12 mouse cellular contexts compared by ENCODE assay signal in genomic region chr1:60599013-60599701, GRCm38 (mm10). TPM values are rescaled to one million over a fixed set of nuclear protein-coding genes. Genes with fewer than 3 reads are reported as not detected.
A peak's percentile ranks its signal among the peaks of the same experiment; 100 is the strongest.
DNase-seq lines count a peak whose midpoint lies in the region; ATAC-seq and TF ChIP-seq lines count a peak whose summit lies in the region.
"Had no signal": no experiment of that assay in that cellular context is flagged by ENCODE, and none has a peak within 500 bp of the region (broad histone marks: within the 10 kb centered on the region; RNA-seq: fewer than 3 reads in every experiment).

No protein-coding gene starts in this region.

- ATAC-seq in granulocyte monocyte progenitor cell, adult 5-6 weeks (replicated peaks; ENCODE audit: poor library complexity, severe bottlenecking): peak; percentile 95
- no peak for ATAC-seq in forebrain, embryonic 11.5 days (replicated peaks; ENCODE audit: low FRiP score)
- ATAC-seq: CD4-positive, CD25-positive, alpha-beta regulatory T cell, adult 4 months had no signal

- no peaks in the 10 kb centered on the region for H3K4me1 ChIP-seq in forebrain, embryonic 11.5 days (replicated peaks; ENCODE audit: control insufficient read depth, insufficient read depth, low read length)
- H3K4me1 ChIP-seq: forebrain, embryonic 12.5 days; stomach, embryonic 15.5 days had no signal

- 91% methylated on average over 6 of the region's 6 CpGs for WGBS in forebrain, embryonic 11.5 days

- peak; percentile 38 for DNase-seq in gastrocnemius, adult 2 months
- DNase-seq in gastrocnemius, postnatal 10 days: no peak
- DNase-seq in adrenal gland, postnatal 10 days: peak; percentile 72
- DNase-seq in lung, postnatal 36 days: peak; percentile 84
- DNase-seq in neural tube, embryonic 10.5 days (ENCODE audit: extremely low spot score, low spot score): no peak
- no peak for DNase-seq in forebrain, embryonic 11.5 days (ENCODE audit: low spot score)
- no peak for DNase-seq in left cerebral cortex, adult 18-20 months (ENCODE audit: low spot score in 2 of 2)

- H3K4me2 ChIP-seq in forebrain, embryonic 11.5 days (ENCODE audit: low read depth, low read length, severe bottlenecking): no peak overlapping the region
- H3K4me2 ChIP-seq: forebrain, embryonic 12.5 days; stomach, embryonic 15.5 days had no signal

- no peak for TF ChIP-seq CTCF in gastrocnemius, adult 2 months (IDR thresholded peaks at IDR 0.05)

- H3K9ac ChIP-seq in forebrain, embryonic 11.5 days (ENCODE audit: low read length): no peak overlapping the region
- H3K9ac ChIP-seq: forebrain, embryonic 12.5 days; stomach, embryonic 15.5 days had no signal

- no peak overlapping the region for H3K4me3 ChIP-seq in gastrocnemius, adult 2 months
- no peak overlapping the region for H3K4me3 ChIP-seq in forebrain, embryonic 11.5 days (ENCODE audit: low read depth, low read length)
- H3K4me3 ChIP-seq: forebrain, embryonic 12.5 days; stomach, embryonic 15.5 days had no signal

- H3K9me3 ChIP-seq in forebrain, embryonic 11.5 days (ENCODE audit: control insufficient read depth, low read length): no peaks in the 10 kb centered on the region
- H3K9me3 ChIP-seq: forebrain, embryonic 12.5 days; stomach, embryonic 15.5 days had no signal

- no peak overlapping the region for H3K27ac ChIP-seq in gastrocnemius, adult 2 months
- H3K27ac ChIP-seq in forebrain, embryonic 11.5 days (ENCODE audit: low read depth, low read length): no peak overlapping the region
- H3K27ac ChIP-seq: forebrain, embryonic 12.5 days; macrophage; stomach, embryonic 15.5 days had no signal

- H3K36me3 ChIP-seq in forebrain, embryonic 11.5 days (ENCODE audit: control insufficient read depth, insufficient read depth, low read length): no peaks in the 10 kb centered on the region
- H3K36me3 ChIP-seq: forebrain, embryonic 12.5 days; stomach, embryonic 15.5 days had no signal

- intact Hi-C loops in gastrocnemius, adult 2 months (cut with DNase I): no loop called here

- no peaks in the 10 kb centered on the region for H3K27me3 ChIP-seq in forebrain, embryonic 11.5 days (ENCODE audit: control insufficient read depth, insufficient read depth, low read length)
- H3K27me3 ChIP-seq: forebrain, embryonic 12.5 days; stomach, embryonic 15.5 days had no signal

RNA-seq across cellular contexts. Expression of gene Raph1, which starts 32.3 kb away (rescaled TPM):
- 10 to 100 TPM; 20.9 to 27.0 TPM for total RNA-seq in gastrocnemius, adult 2 months (2021)
- total RNA-seq in gastrocnemius, postnatal 10 days (2021): 10 to 100 TPM; 48.1 to 79.4 TPM
- 10 to 100 TPM; 87.3 to 96.3 TPM for total RNA-seq in adrenal gland, postnatal 10 days (2021)
- 7.7 and 23.2 TPM in 2 replicates for total RNA-seq in granulocyte monocyte progenitor cell, adult 5-6 weeks (2014; fragmentation: Nextera tagmentation)
- total RNA-seq in granulocyte monocyte progenitor cell, adult 5-6 weeks (2017): 8.1 and 8.3 TPM in 2 replicates
- 24.0 and 25.1 TPM in 2 replicates for polyA plus RNA-seq in forebrain, embryonic 11.5 days (2014; fragmentation: Nextera tagmentation; extraction: Ambion mirVana)
- 10 to 100 TPM; 72.4 to 82.9 TPM for total RNA-seq in left cerebral cortex, adult 18-20 months (2021)

Comparison
In these comparisons a context has a peak if more than half of its experiments do, and no peak if none do; other contexts are left out.
1. DNase-seq: peak in gastrocnemius, adult 2 months (single experiment), adrenal gland, postnatal 10 days (single experiment) and lung, postnatal 36 days (single experiment); none in gastrocnemius, postnatal 10 days (single experiment), neural tube, embryonic 10.5 days (single experiment), forebrain, embryonic 11.5 days (single experiment) and left cerebral cortex, adult 18-20 months (0 of 2).